Mouse (Mus musculus) neural tube, embryonic 14.5 days (tissue): ENCODE data around the gene Eral1. TPM values are rescaled to one million over a fixed set of nuclear protein-coding genes. Genes with fewer than 3 reads are reported as not detected.

ENCODE experiments used
- ATAC-seq: fragments of 200-750 bp; cut with Nextera tagmentation; 2 replicates; pipeline ENCODE4 v1.8.0; 2017; ENCODE audit warnings: low read depth, mild to moderate bottlenecking, moderate TSS enrichment, moderate library complexity
- H3K27ac ChIP-seq: fragments of 300-500 bp; sonication (generic); 2 replicates; pipeline ENCODE4 v1.5.1; 2014; ENCODE audit warnings: low read depth, mild to moderate bottlenecking, control low read depth, low read length, moderate library complexity, mixed read lengths
- H3K27me3 ChIP-seq: fragments of 300-500 bp; sonication (generic); 2 replicates; pipeline ENCODE4 v1.6.1; 2014; ENCODE audit warnings: low read length; ENCODE audit not compliant: control insufficient read depth, insufficient read depth
- H3K36me3 ChIP-seq: fragments of 300-500 bp; sonication (generic); 2 replicates; pipeline ENCODE4 v1.6.1; 2014; ENCODE audit warnings: low read length, mixed read lengths; ENCODE audit not compliant: control insufficient read depth, insufficient read depth
- H3K4me1 ChIP-seq: fragments of 300-500 bp; sonication (generic); 2 replicates; pipeline ENCODE4 v1.6.1; 2014; ENCODE audit warnings: low read length; ENCODE audit not compliant: control insufficient read depth, insufficient read depth
- H3K4me2 ChIP-seq: fragments of 300-500 bp; sonication (generic); 2 replicates; pipeline ENCODE4 v1.6.1; 2014; ENCODE audit warnings: mild to moderate bottlenecking, low read depth, low read length, control low read depth
- H3K4me3 ChIP-seq: fragments of 300-500 bp; sonication (generic); 2 replicates; pipeline ENCODE4 v1.5.1; 2014; ENCODE audit warnings: low read depth, low read length, control low read depth, mixed read lengths
- H3K9ac ChIP-seq: fragments of 300-500 bp; sonication (generic); replicated peaks from 2 replicates; pipeline ENCODE4 v1.6.1; 2014; ENCODE audit warnings: low read depth, mild to moderate bottlenecking, control low read depth, low read length, mixed read lengths
- H3K9me3 ChIP-seq: fragments of 300-500 bp; sonication (generic); 2 replicates; pipeline ENCODE4 v1.6.1; 2016; ENCODE audit warnings: low read length; ENCODE audit not compliant: control insufficient read depth
- WGBS: fragments of 180-500 bp; shearing (Covaris S2); extraction: QIAGEN DNeasy Blood & Tissue Kit; methylation state at CpG from one replicate; pipeline ENCODE4 v1.1.7; 2014; 5-methylcytosine and 5-hydroxymethylcytosine counted together
- polyA plus RNA-seq: library from polyadenylated mRNA; unstranded; fragments of >200 nt; fragmentation: Nextera tagmentation; extraction: Ambion mirVana; gene quantifications from 2 replicates; pipeline ENCODE4 v1.2.1, GENCODE M21; 2014

The Eral1 gene
- polyA plus RNA-seq, 1 experiment from 2014 or later, result 33.6 TPM

GRCm38 (mm10) chr11:78073577-78074276 is 6.5 kb downstream of the Eral1 start:
- H3K27ac ChIP-seq, result no peak overlapping the region
- H3K4me2 ChIP-seq, result no peak overlapping the region
- no peak overlapping the region for H3K4me3 ChIP-seq
- no peaks in the 10 kb centered on the region for H3K4me1 ChIP-seq
- no peaks in the 10 kb centered on the region for H3K27me3 ChIP-seq
- no peaks in the 10 kb centered on the region for H3K9me3 ChIP-seq
- H3K36me3 ChIP-seq, result peaks cover 39% of the 10 kb centered on the region
- no peak overlapping the region for H3K9ac ChIP-seq
- 97% methylated on average over 9 of the region's 9 CpGs for WGBS
- ATAC-seq, result no peak

GRCm38 (mm10) chr11:78072425-78073130 is 7.6 kb downstream of the Eral1 start:
- no peak overlapping the region for H3K4me3 ChIP-seq
- no peak overlapping the region for H3K9ac ChIP-seq
- H3K4me1 ChIP-seq, result no peaks in the 10 kb centered on the region
- no peak overlapping the region for H3K4me2 ChIP-seq
- H3K27ac ChIP-seq, result no peak overlapping the region
- no peaks in the 10 kb centered on the region for H3K9me3 ChIP-seq
- 35% methylated on average over 6 of the region's 6 CpGs for WGBS
- H3K36me3 ChIP-seq, result peaks cover 39% of the 10 kb centered on the region
- H3K27me3 ChIP-seq, result no peaks in the 10 kb centered on the region
- ATAC-seq, result no peak

GRCm38 (mm10) chr11:78071938-78072337 is 8.2 kb downstream of the Eral1 start:
- Histone ChIP-seq H3K27ac (no peak overlapping the region), H3K9ac (no peak overlapping the region), H3K4me1 (no peaks in the 10 kb centered on the region), H3K36me3 (peaks cover 39% of the 10 kb centered on the region), H3K9me3 (no peaks in the 10 kb centered on the region), H3K4me3 (no peak overlapping the region), H3K27me3 (no peaks in the 10 kb centered on the region), H3K4me2 (no peak overlapping the region)
- 85% methylated on average over 5 of the region's 5 CpGs for WGBS
- no peak for ATAC-seq

DNA sequence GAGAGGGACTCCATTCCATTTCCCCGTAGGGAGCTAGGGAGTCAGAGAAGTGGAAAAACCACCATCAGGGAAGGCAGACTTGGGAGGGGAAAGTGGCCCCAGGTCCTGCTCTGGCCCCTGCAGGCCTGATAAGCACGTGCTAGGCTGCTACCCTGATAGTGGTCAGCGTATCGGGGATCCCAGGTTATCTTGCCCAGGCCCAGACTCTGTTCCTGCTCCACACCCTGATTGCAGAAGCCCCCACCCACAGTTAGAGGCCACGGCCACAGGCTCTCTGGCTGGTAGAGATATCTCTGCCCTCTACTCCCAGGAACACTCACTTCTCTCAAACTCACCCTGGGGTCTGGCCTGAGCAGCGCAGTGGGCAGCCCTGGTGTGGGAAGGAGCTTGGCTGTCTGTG is 10.5 kb downstream of the Eral1 start:
- WGBS, result 85% methylated on average over 6 of the region's 6 CpGs
- no peaks in the 10 kb centered on the region for H3K4me1 ChIP-seq
- no peak overlapping the region for H3K4me3 ChIP-seq
- H3K36me3 ChIP-seq, result peaks cover 28% of the 10 kb centered on the region
- H3K27me3 ChIP-seq, result no peaks in the 10 kb centered on the region
- H3K27ac ChIP-seq, result no peak overlapping the region
- ATAC-seq, result no peak
- H3K9ac ChIP-seq, result no peak overlapping the region
- H3K4me2 ChIP-seq, result no peak overlapping the region
- no peaks in the 10 kb centered on the region for H3K9me3 ChIP-seq

DNA sequence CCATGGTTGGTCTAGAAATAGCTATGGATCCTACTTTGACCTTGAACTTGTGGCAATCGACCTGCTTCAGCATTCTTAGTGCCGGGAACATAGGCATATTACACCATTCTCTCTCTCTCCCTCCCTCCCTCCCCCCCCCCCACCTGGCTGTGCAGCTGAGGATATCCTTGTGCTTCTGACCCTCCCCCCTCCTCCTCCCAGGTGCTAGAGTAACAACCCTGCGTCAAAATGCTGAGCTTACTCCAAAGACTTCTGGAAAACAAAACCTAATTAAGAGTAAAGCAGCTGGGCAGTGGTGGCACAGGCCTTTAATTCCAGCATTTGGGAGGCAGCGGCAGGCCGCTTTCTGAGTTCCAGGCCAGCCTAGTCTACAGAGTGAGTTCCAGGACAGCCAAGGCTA is 11.1 kb downstream of the Eral1 start:
- WGBS, result 83% methylated on average over 5 of the region's 5 CpGs
- Histone ChIP-seq H3K9me3 (no peaks in the 10 kb centered on the region), H3K4me1 (no peaks in the 10 kb centered on the region), H3K27ac (no peak overlapping the region), H3K27me3 (no peaks in the 10 kb centered on the region), H3K9ac (no peak overlapping the region), H3K36me3 (peaks cover 22% of the 10 kb centered on the region), H3K4me2 (no peak overlapping the region), H3K4me3 (no peak overlapping the region)
- ATAC-seq, result no peak

GRCm38 (mm10) chr11:78067566-78067965 is 12.6 kb downstream of the Eral1 start:
- Histone ChIP-seq H3K36me3 (peaks cover 7% of the 10 kb centered on the region; the same call in 1 of the 2 replicates), H3K27ac (no peak overlapping the region), H3K9me3 (no peaks in the 10 kb centered on the region), H3K4me3 (no peak overlapping the region), H3K4me1 (no peaks in the 10 kb centered on the region), H3K27me3 (no peaks in the 10 kb centered on the region), H3K9ac (no peak overlapping the region), H3K4me2 (no peak overlapping the region)
- WGBS, result 73% methylated on average over 5 of the region's 5 CpGs
- ATAC-seq, result no peak

DNA sequence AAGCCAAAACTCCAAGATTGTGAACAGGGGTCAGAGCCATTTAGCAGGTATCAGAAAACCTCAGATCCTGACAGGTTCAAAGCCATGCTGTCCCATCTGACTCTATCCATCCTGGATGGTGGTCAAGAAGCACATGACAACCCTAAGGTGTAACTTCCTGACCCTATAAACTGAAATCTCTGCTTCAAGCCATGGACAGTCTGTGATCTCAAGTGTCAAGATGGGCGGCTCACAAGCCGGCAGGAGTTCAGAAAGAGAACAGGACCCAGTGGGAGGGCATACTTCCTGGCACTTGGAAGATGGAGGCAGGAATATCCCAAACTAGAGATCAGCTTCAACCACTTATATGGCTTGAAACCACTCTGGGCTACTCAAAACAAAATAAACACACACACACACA is 13.5 kb downstream of the Eral1 start:
- Histone ChIP-seq H3K27ac (no peak overlapping the region), H3K4me1 (no peaks in the 10 kb centered on the region), H3K27me3 (no peaks in the 10 kb centered on the region), H3K4me2 (no peak overlapping the region), H3K36me3 (no peaks in the 10 kb centered on the region), H3K9me3 (no peaks in the 10 kb centered on the region), H3K4me3 (no peak overlapping the region), H3K9ac (no peak overlapping the region)
- ATAC-seq, result no peak
- WGBS, result 60% methylated on average over 2 of the region's 2 CpGs

DNA sequence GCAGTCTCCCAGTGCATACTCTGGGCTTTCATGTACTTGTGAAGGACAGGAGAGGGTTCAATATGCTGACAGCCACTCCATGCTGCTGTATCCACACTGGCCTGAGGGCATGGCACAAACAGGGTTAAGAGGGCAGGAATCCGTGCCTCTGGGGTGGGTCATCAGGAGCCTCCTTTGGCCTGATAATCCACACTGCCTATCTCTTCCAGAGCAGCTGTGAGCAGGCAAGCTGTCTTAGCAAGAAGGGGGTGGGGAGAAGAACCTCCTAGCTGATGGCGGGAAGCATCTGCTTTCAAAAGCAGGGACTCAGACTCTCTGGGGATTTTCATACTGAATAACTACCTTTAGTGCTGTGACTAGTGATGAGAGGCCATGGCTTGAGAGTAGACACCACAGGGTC is 14.3 kb downstream of the Eral1 start:
- Histone ChIP-seq H3K9ac (no peak overlapping the region), H3K9me3 (no peaks in the 10 kb centered on the region), H3K36me3 (no peaks in the 10 kb centered on the region), H3K27me3 (no peaks in the 10 kb centered on the region), H3K27ac (no peak overlapping the region), H3K4me3 (no peak overlapping the region), H3K4me2 (no peak overlapping the region), H3K4me1 (no peaks in the 10 kb centered on the region)
- WGBS, result 56% methylated on average over 2 of the region's 2 CpGs
- no peak for ATAC-seq

DNA sequence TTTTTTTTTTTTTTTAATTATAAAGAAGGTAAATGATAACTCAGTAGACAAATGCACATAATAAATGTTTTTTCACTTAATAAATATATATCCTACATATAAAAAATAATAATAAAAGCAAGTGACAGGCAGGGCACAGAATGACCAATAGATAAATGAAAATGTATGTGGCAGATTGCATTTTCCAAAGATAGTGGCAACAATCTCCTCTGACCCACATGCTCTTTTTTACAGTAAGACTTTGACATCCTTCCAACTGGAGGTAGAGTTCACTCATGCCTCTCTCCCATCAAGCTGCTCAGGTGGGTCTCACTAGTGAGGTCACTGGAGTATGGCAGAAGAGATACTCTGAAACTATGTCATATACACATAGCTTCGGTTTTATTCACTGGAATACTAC is 17.6 kb downstream of the Eral1 start:
- H3K9ac ChIP-seq, result no peak overlapping the region
- H3K4me2 ChIP-seq, result no peak overlapping the region
- 88% methylated on average over 1 of the region's 1 CpGs for WGBS
- H3K9me3 ChIP-seq, result no peaks in the 10 kb centered on the region
- H3K4me1 ChIP-seq, result no peaks in the 10 kb centered on the region
- no peak overlapping the region for H3K27ac ChIP-seq
- no peak overlapping the region for H3K4me3 ChIP-seq
- no peaks in the 10 kb centered on the region for H3K27me3 ChIP-seq
- H3K36me3 ChIP-seq, result peaks cover 15% of the 10 kb centered on the region; the same call in 1 of the 2 replicates
- ATAC-seq, result no peak
